Mouse (Mus musculus): ENCODE data around the gene Tatdn2. TPM values are rescaled to one million over a fixed set of nuclear protein-coding genes. Genes with fewer than 3 reads are reported as not detected.

The Tatdn2 gene
- polyA plus RNA-seq, 2 experiments: 1.9 to 22.0 TPM

GRCm38 (mm10) chr6:113654102-113654501, 42.7 kb upstream of the Tatdn2 start:
- no peak for TF ChIP-seq POLR2A (IDR thresholded peaks at IDR 0.05; ENCODE audit: borderline replicate concordance, extremely low read depth, insufficient read depth, insufficient read length)
- H3K36me3 ChIP-seq (ENCODE audit: control insufficient read depth, insufficient read depth, low read length): no peaks in the 10 kb centered on the region
- no peaks in the 10 kb centered on the region for H3K4me1 ChIP-seq (ENCODE audit: control insufficient read depth, insufficient read depth, low read length)
- H3K27me3 ChIP-seq (ENCODE audit: control insufficient read depth, insufficient read depth, low read length): no peaks in the 10 kb centered on the region
- no peak overlapping the region for H3K27ac ChIP-seq (replicated peaks; ENCODE audit: low read depth, low read length)
- WGBS: 80% methylated on average over 8 of the region's 8 CpGs
- H3K9ac ChIP-seq (ENCODE audit: low read depth, low read length, severe bottlenecking): no peak overlapping the region
- DNase-seq (ENCODE audit: low spot score) (no peak), ATAC-seq (ENCODE audit: low FRiP score, low read depth) (no peak)
- H3K9me3 ChIP-seq (ENCODE audit: control insufficient read depth, low read length): no peaks in the 10 kb centered on the region
- no peak overlapping the region for H3K4me3 ChIP-seq (replicated peaks; ENCODE audit: low read length)
- H3K4me2 ChIP-seq (replicated peaks; ENCODE audit: low read depth, low read length, severe bottlenecking): no peak overlapping the region

- WGBS: 58% methylated on average over 16 of the region's 16 CpGs
- no peak overlapping the region for H3K4me3 ChIP-seq (replicated peaks; ENCODE audit: low read length)
Measured at GRCm38 (mm10) chr6:113654753-113655397, 42.0 kb upstream of the Tatdn2 start.

GRCm38 (mm10) chr6:113655475-113655874, 41.4 kb upstream of the Tatdn2 start:
- TF ChIP-seq POLR2A (IDR thresholded peaks at IDR 0.05; ENCODE audit: borderline replicate concordance, extremely low read depth, insufficient read depth, insufficient read length): no peak
- H3K27me3 ChIP-seq (ENCODE audit: control insufficient read depth, insufficient read depth, low read length): no peaks in the 10 kb centered on the region
- H3K4me3 ChIP-seq (replicated peaks; ENCODE audit: low read length): no peak overlapping the region
- no peak for ATAC-seq (ENCODE audit: low FRiP score, low read depth)
- H3K27ac ChIP-seq (replicated peaks; ENCODE audit: low read depth, low read length): no peak overlapping the region
- H3K36me3 ChIP-seq (ENCODE audit: control insufficient read depth, insufficient read depth, low read length): no peaks in the 10 kb centered on the region
- H3K9me3 ChIP-seq (ENCODE audit: control insufficient read depth, low read length): no peaks in the 10 kb centered on the region
- WGBS: 88% methylated on average over 3 of the region's 3 CpGs
- no peak for DNase-seq (ENCODE audit: low spot score)
- no peak overlapping the region for H3K9ac ChIP-seq (ENCODE audit: low read depth, low read length, severe bottlenecking)
- H3K4me2 ChIP-seq (replicated peaks; ENCODE audit: low read depth, low read length, severe bottlenecking): no peak overlapping the region
- H3K4me1 ChIP-seq (ENCODE audit: control insufficient read depth, insufficient read depth, low read length): no peaks in the 10 kb centered on the region

More at GRCm38 (mm10) chr6:113654753-113655397, 42.0 kb upstream of the Tatdn2 start:
- no peak for ATAC-seq (ENCODE audit: low FRiP score, low read depth)
- no peak for DNase-seq (ENCODE audit: low spot score)
- no peak overlapping the region for H3K27ac ChIP-seq (replicated peaks; ENCODE audit: low read depth, low read length)
- no peak overlapping the region for H3K9ac ChIP-seq (ENCODE audit: low read depth, low read length, severe bottlenecking)
- H3K9me3 ChIP-seq (ENCODE audit: control insufficient read depth, low read length): no peaks in the 10 kb centered on the region
- no peaks in the 10 kb centered on the region for H3K36me3 ChIP-seq (ENCODE audit: control insufficient read depth, insufficient read depth, low read length)
- no peaks in the 10 kb centered on the region for H3K27me3 ChIP-seq (ENCODE audit: control insufficient read depth, insufficient read depth, low read length)
- no peak for TF ChIP-seq POLR2A (IDR thresholded peaks at IDR 0.05; ENCODE audit: borderline replicate concordance, extremely low read depth, insufficient read depth, insufficient read length)
- no peaks in the 10 kb centered on the region for H3K4me1 ChIP-seq (ENCODE audit: control insufficient read depth, insufficient read depth, low read length)
- H3K4me2 ChIP-seq (replicated peaks; ENCODE audit: low read depth, low read length, severe bottlenecking): no peak overlapping the region

- H3K4me2 ChIP-seq (replicated peaks; ENCODE audit: low read depth, low read length, severe bottlenecking): no peak overlapping the region
- H3K9me3 ChIP-seq (ENCODE audit: control insufficient read depth, low read length): no peaks in the 10 kb centered on the region
- no peak overlapping the region for H3K9ac ChIP-seq (ENCODE audit: low read depth, low read length, severe bottlenecking)
- no peaks in the 10 kb centered on the region for H3K36me3 ChIP-seq (ENCODE audit: control insufficient read depth, insufficient read depth, low read length)
- H3K27ac ChIP-seq (replicated peaks; ENCODE audit: low read depth, low read length): no peak overlapping the region
- ATAC-seq (ENCODE audit: low FRiP score, low read depth) (no peak), DNase-seq (ENCODE audit: low spot score) (no peak)
- no peak overlapping the region for H3K4me3 ChIP-seq (replicated peaks; ENCODE audit: low read length)
- no peak for TF ChIP-seq POLR2A (IDR thresholded peaks at IDR 0.05; ENCODE audit: borderline replicate concordance, extremely low read depth, insufficient read depth, insufficient read length)
- H3K4me1 ChIP-seq (ENCODE audit: control insufficient read depth, insufficient read depth, low read length): 0 out of 2 replicates have a peak, but pooled peaks cover 6% of the 10 kb centered on the region
- 79% methylated on average over 6 of the region's 6 CpGs for WGBS
- H3K27me3 ChIP-seq (ENCODE audit: control insufficient read depth, insufficient read depth, low read length): no peaks in the 10 kb centered on the region
Measured at GRCm38 (mm10) chr6:113656847-113657246, 40.0 kb upstream of the Tatdn2 start.

GRCm38 (mm10) chr6:113658226-113658625, 38.6 kb upstream of the Tatdn2 start:
- H3K9me3 ChIP-seq (ENCODE audit: control insufficient read depth, low read length): no peaks in the 10 kb centered on the region
- no peak overlapping the region for H3K9ac ChIP-seq (ENCODE audit: low read depth, low read length, severe bottlenecking)
- DNase-seq (ENCODE audit: low spot score) (no peak), ATAC-seq (ENCODE audit: low FRiP score, low read depth) (no peak)
- H3K36me3 ChIP-seq (ENCODE audit: control insufficient read depth, insufficient read depth, low read length): no peaks in the 10 kb centered on the region
- no peak for TF ChIP-seq POLR2A (IDR thresholded peaks at IDR 0.05; ENCODE audit: borderline replicate concordance, extremely low read depth, insufficient read depth, insufficient read length)
- 0 out of 2 replicates have a peak, but pooled peaks cover 8% of the 10 kb centered on the region for H3K4me1 ChIP-seq (ENCODE audit: control insufficient read depth, insufficient read depth, low read length)
- H3K27me3 ChIP-seq (ENCODE audit: control insufficient read depth, insufficient read depth, low read length): no peaks in the 10 kb centered on the region
- no peak overlapping the region for H3K4me3 ChIP-seq (replicated peaks; ENCODE audit: low read length)
- WGBS: 84% methylated on average over 3 of the region's 3 CpGs
- H3K4me2 ChIP-seq (replicated peaks; ENCODE audit: low read depth, low read length, severe bottlenecking): no peak overlapping the region
- no peak overlapping the region for H3K27ac ChIP-seq (replicated peaks; ENCODE audit: low read depth, low read length)
